Mouse (Mus musculus) bone marrow macrophage, adult 2 months (primary cell): ENCODE results near the gene Il22ra1.

Experiments
- CTCF ChIP-seq: IDR thresholded peaks from 2 replicates; pipeline ENCODE4 v1.5.1; 2012; ENCODE audit warnings: low read depth, mild to moderate bottlenecking, low read length, moderate library complexity
- POLR2A ChIP-seq: IDR thresholded peaks from 2 replicates; pipeline ENCODE4 v1.6.1; 2012; ENCODE audit warnings: mild to moderate bottlenecking, low read depth, low read length, borderline replicate concordance

DNA sequence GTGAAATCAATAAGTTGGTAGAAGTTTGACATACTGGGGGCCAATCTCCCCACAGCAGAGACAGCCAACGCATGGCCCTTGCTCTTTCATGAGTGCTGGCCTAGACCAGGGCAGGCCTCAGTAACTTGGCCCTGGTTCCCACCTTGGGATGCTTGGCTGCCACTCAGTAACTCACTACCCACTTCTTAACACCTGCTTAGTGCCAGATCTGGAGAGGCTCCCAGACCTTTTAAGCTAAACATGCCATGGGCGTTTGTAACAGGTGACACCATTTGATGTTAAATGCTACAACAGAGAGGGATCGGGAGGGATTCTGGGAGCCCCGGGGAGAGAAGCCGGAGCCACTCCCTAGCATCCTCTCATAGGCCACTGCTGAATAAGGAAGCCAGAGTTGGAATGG lies 64.8 kb downstream of the Il22ra1 start:
- TF ChIP-seq CTCF (no peak), POLR2A (no peak)
